Mouse (Mus musculus) spleen, adult 18-20 months (tissue): Measurements from ENCODE around the gene Rora.

Source experiments
- DNase-seq, 2 experiments: peaks; one replicate each; pipeline ENCODE4 v3.0.0; 2022; ENCODE audit warnings: mixed read lengths in 2 of 2

Gene Rora

DNA sequence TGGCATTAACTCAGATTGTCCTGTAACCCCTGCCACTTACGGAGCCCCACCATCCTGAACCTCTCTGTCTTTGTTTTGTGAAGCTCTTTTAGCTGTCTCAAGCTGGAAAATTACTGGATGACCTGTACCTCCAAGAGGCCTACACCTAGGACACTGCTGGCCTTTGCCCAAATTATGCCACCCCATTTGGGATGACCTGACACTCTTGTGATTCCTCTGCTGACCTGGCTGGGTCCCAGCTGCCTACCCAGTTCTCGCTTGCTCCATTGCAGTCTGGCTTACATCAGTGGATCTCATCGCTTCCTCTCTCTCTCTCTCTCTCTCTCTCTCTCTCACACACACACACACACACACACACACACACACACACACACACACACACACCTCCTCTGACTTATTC lies 596.0 kb downstream of the Rora start:
- no peak for DNase-seq

- DNase-seq: no peak
These were observed 596.7 kb downstream of the Rora start for GRCm38 (mm10) chr9:69250326-69250725.

DNA sequence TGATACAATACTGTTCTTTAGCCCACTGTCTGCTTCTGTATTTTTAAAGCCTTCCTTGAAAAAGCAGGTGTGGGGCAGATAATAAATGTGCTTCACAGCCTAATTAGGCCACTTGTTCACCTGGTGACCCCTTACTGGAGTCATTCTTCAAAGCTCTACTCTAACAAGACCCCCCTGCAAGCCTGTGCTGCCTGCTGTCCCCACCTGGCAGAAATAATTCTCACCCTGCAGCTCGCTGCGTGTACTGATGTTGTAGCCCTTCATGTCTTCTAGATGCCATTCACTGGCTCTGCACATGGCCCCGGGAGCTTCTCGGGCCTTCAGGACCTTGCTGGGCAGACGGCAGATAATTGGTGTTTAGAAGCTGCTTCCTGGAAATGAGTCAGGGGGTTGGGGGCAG lies 604.9 kb downstream of the Rora start:
- no peak for DNase-seq

GRCm38 (mm10) chr9:69259382-69259781 lies 605.8 kb downstream of the Rora start:
- no peak for DNase-seq

- DNase-seq: no peak
These were observed 611.6 kb downstream of the Rora start for GRCm38 (mm10) chr9:69265151-69265550.

GRCm38 (mm10) chr9:69270374-69270773 lies 616.8 kb downstream of the Rora start:
- DNase-seq: no peak

- DNase-seq: no peak
These were observed 617.3 kb downstream of the Rora start for GRCm38 (mm10) chr9:69270931-69271330.

GRCm38 (mm10) chr9:69272884-69273283 lies 619.3 kb downstream of the Rora start:
- DNase-seq: no peak

- DNase-seq: no peak
These were observed 621.3 kb downstream of the Rora start for GRCm38 (mm10) chr9:69274766-69275485.

GRCm38 (mm10) chr9:69277256-69277655 lies 623.7 kb downstream of the Rora start:
- no peak for DNase-seq

DNA sequence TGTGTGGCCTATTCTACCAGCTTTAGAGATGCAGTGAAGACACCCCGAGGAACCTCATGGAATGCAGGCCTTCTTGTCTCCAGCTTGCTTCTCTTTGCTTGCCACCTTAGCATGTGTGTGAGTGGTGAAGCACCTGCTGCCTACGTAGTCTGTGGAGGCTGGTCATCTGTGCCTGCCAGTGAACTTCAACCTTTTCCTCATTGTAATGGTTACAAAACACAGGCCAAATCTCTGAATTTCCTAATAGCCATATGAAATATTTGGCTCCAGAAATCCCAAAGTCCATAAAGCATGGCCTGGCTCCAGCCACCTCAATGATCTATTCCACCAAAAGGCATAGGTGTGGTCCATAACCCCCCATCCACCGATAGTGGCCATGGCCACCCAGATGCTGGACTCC lies 631.4 kb downstream of the Rora start:
- no peak for DNase-seq

DNA sequence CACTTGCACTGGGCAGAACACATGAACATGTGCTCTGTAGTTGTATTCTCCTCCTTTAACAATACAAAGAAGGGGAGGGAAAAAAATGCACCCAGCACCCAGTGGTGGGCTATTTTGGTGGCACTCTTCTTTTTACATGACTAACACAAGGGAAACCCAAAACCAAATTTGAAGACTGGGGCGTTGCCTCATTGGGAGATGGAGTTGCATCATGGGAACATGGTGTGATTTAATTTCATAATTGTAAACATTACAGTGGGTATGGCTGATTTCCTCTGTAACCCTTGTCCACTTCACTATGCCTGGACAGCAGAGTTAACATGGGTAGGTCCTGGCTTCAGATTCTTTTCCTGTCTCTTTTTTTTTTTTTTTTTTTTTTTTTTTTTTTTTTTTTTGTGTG lies 634.5 kb downstream of the Rora start:
- no peak for DNase-seq

GRCm38 (mm10) chr9:69288586-69288985 lies 635.0 kb downstream of the Rora start:
- no peak for DNase-seq

DNA sequence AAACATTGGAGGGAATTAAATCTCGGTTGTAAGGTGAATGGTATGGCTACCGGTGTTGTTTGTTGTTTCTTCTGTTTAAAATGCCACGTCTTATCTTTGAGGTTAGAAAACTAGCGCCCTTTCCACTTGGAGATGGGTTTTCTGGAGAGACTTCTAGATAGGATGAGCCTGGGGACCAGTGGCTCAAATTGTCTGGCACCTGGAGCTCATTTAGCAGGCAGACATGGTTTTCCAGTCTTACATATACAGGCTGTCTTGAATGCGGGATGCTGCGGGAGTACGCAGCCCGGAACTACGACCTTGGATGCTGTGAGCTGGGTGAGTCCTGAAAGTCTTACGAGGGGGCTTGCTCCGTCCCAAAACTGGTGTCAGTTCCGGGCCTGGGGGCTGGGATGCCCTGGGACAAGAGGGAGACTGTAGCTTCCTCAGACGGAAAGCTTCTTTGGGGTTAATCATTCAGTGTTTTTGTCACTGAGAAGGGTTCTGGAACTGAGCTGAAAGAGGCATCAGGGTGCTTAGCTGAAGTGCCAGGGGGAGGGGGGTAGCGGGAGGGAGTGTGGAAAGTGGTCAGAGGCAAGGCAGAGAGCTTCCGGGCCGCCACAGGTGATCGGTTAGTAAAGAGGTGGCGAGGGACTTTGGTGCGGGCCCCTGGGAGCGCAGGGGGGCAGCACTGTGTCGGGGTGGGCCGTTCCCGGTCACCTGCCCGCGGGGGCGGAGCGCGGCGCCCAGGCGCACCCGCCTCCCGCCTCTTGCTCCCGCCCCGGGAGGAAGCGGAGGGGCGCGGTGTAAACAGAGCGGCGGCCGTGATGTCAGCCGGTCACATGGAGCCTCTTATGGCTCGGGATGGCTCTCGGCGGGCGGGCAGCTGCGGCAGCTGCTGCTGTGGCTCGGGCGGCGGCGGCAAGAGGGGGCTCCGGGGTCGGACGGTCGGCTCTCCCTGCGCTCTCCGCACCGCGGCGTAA lies 635.8 kb downstream of the Rora start:
- DNase-seq: peak; percentile 62 to 63

DNA sequence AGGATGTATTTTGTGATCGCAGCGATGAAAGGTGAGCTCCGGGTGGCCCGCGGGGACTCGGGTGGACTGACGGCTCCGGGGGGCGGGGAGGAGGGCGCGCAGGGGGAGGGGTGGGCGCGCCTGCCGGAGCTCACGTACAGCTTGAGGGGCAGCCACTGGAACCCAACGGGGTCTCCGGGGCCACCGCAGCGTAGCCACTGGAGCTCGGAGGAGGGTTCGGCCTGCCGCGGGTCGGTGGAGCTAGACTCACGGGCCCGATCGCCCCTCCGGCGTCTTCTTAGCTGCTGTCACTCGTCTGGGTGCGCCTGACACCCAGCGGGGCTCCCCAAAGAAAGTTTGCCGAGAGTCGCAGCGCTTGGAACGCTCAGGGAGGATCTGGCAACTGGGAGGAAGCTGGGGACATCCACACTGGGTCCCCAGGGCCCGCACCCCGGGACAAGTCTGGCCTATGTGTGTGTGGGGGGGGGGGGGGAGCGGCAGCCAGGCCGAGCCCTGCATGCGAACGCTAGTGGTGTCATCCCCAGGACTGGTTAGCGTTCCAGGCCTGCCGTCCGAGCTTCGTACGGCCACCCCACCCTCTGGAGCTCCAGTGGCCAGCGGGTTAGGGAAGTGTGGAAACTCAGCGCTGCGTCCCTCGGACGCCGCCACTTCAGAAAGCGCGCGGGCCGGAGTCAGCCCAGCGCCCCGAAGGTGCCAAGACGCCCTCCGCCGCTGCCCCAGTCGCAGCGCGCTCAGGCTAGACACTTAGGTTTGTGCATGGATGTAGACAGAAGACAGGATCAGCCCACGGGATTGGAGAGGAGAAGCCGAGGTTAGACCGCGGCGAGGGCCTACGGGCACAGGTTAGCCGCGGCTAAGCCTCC lies 636.7 kb downstream of the Rora start:
- DNase-seq: peak; percentile 7 to 18

GRCm38 (mm10) chr9:69290881-69291450 lies 637.4 kb downstream of the Rora start:
- peak in 1 of 2 experiments; percentile 8 for DNase-seq

GRCm38 (mm10) chr9:69291451-69291850 lies 637.9 kb downstream of the Rora start:
- no peak for DNase-seq

GRCm38 (mm10) chr9:69292353-69292752 lies 638.8 kb downstream of the Rora start:
- no peak for DNase-seq

GRCm38 (mm10) chr9:69292776-69293687 lies 639.4 kb downstream of the Rora start:
- DNase-seq: no peak

DNA sequence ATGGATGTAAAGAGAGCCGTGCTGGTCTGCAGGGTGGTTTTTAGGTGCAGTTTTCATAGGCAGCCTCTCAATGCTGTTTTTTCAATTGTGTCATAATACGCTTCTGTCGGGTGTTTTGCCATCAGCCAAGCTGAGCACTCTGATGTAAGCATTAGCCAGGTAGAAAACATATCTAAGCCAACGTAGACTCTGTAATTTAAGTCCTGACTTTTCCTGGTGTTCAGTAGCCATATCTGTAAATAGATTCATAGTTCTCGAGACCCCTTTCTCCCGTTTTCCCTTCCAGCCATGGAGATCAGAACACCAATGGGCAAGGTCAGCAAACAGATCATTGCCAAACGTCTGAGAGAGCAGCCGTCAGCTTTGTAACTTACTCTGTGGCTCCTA lies 640.1 kb downstream of the Rora start:
- no peak for DNase-seq

DNA sequence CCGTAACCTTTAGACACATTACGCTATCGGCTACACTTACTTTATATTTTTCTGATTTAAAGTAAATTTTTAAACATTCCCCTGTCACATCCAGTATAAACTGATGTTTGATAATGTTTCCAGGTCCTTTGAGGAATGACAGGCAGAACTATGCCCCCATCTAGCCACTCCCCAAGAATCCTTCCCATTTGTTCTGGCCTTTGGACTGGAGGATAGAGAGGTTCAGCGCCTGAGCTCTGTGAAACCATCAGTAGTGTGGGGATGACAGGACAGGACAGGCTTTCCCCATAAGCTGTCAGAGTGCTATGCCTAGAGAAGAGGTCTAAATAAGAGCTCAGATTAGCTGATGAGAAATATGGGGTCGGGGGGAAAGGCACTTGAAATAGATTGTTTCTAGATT lies 640.8 kb downstream of the Rora start:
- no peak for DNase-seq

GRCm38 (mm10) chr9:69294856-69295255 lies 641.3 kb downstream of the Rora start:
- no peak for DNase-seq
